Mouse (Mus musculus) C2C12 (cell line): ENCODE data around the gene Lrch3.

Source experiments
- CTCF ChIP-seq: IDR thresholded peaks from one replicate; pipeline ENCODE4 v1.5.1; 2011; ENCODE audit not compliant: control insufficient read depth, insufficient read depth, insufficient read length
- FOSL1 ChIP-seq: IDR thresholded peaks from one replicate; pipeline ENCODE4 v1.8.0; 2011; ENCODE audit warnings: mild to moderate bottlenecking, low read length; ENCODE audit not compliant: poor library complexity, insufficient read depth, severe bottlenecking

- no peak for TF ChIP-seq CTCF
- TF ChIP-seq FOSL1: no peak
Measured at GRCm38 (mm10) chr16:33014921-33015320, 101.0 kb downstream of the Lrch3 start.
